Mouse (Mus musculus): ENCODE measurements around the gene Ube2k. TPM values are rescaled to one million over a fixed set of nuclear protein-coding genes. Genes with fewer than 3 reads are reported as not detected.

Gene Ube2k
- total and polyA plus RNA-seq, 3 experiments, result 52.9 to 231 TPM; not detected in 1

DNA sequence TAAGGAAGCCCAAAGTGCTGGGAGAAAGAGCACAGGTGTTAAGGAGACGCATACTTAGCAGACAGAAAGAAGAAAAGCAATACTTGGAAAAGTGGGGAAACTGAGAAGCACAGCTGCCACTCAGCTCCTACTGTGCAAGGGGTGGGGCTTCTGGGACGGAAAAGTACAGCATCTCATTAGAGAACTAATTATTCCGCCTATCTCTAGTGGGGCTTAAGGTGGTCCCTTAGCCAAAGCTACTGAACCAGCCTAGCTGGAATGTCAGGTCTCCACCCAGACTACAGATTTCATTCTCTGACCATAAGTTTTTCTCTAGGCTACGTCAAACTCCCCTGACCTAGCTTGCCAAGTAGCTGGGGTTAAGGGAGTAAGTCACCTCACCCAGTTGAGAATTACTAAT lies 2.5 kb upstream of the Ube2k start:
- Histone ChIP-seq H3K36me3 (ENCODE audit: control insufficient read depth in 1 of 2, insufficient read depth in 2 of 2, low read length in 2 of 2) (peaks cover 0 to 22% of the 10 kb centered on the region in 2 experiments; a peak in 2 of 4 replicates), H3K79me2 (ENCODE audit: control insufficient read depth, insufficient read depth, low read length, poor library complexity) (peaks cover 23% of the 10 kb centered on the region), H3K27ac (ENCODE audit: control insufficient read depth, low read depth, low read length) (no peak overlapping the region), H3K9me3 (replicated peaks; ENCODE audit: insufficient read depth, low read length) (no peaks in the 10 kb centered on the region), H3K4me3 (ENCODE audit: control insufficient read depth in 1 of 2, insufficient read depth in 1 of 2, low read depth in 2 of 2, low read length in 2 of 2) (no peak overlapping the region), H3K27me3 (ENCODE audit: control insufficient read depth in 1 of 2, insufficient read depth in 2 of 2, low read length in 2 of 2) (no peaks in the 10 kb centered on the region), H3K9ac (ENCODE audit: control insufficient read depth, low read depth, low read length, poor library complexity, severe bottlenecking) (no peak overlapping the region), H3K4me1 (ENCODE audit: control insufficient read depth in 1 of 2, insufficient read depth in 2 of 2, low read length in 2 of 2) (peaks cover 4 to 14% of the 10 kb centered on the region in 2 experiments; a peak in 3 of 4 replicates)
- DNase-seq (ENCODE audit: low read depth, low spot score), result no peak
- TF ChIP-seq RAD21 (IDR thresholded peaks at IDR 0.05; ENCODE audit: low read depth, low read length) (no peak), RCOR1 (IDR thresholded peaks at IDR 0.05; ENCODE audit: low read depth, low read length) (no peak), GATA1 (IDR thresholded peaks at IDR 0.05; ENCODE audit: low read depth, low read length) (no peak), MYC (IDR thresholded peaks at IDR 0.05; ENCODE audit: low read depth, low read length) (no peak), ETS1 (IDR thresholded peaks at IDR 0.05; ENCODE audit: low read depth, low read length) (no peak), TCF12 (IDR thresholded peaks at IDR 0.05; ENCODE audit: low read depth, low read length) (no peak), ZC3H11A (IDR thresholded peaks at IDR 0.05; ENCODE audit: low read depth, low read length) (no peak), NELFE (IDR thresholded peaks at IDR 0.05; ENCODE audit: low read depth, low read length) (no peak), JUND (IDR thresholded peaks at IDR 0.05; ENCODE audit: low read depth, low read length) (no peak), NRF1 (IDR thresholded peaks at IDR 0.05; ENCODE audit: insufficient read depth, low read depth, low read length, poor library complexity, severe bottlenecking) (no peak), SMC3 (IDR thresholded peaks at IDR 0.05; ENCODE audit: low read depth, low read length) (no peak), HCFC1 (IDR thresholded peaks at IDR 0.05; ENCODE audit: low read depth, low read length) (no peak), POLR2AphosphoS2 (IDR thresholded peaks at IDR 0.05; ENCODE audit: low read length) (no peak), ZKSCAN1 (IDR thresholded peaks at IDR 0.05; ENCODE audit: low read depth, low read length) (no peak)

DNA sequence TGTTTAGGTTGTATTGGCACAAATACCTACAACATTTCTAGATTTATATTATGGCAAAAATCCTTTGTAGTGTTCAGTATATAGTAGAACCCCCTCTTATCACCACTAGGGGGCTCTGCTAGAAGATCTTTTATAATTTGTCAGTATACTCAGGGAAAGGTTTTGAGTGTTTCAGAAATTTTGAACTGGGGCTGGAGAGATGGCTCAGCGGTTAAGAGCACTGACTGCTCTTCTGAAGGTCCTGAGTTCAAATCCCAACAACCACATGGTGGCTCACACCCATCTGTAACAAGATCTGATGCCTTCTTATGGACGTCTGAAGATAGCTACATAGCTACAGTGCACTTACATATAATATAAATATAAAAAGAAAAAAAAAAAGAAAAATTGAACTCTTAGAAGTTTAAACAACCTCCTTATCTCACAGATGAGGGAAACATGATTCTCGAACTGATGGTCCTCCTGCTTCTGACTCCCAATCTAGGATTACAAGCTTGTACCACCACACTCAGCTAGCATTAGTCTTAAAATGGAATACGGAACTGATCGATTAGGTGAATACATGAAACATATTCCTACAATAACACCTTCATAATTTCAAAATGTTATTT lies 1.5 kb upstream of the Ube2k start:
- DNase-seq (ENCODE audit: low read depth, low spot score), result peak; percentile 87
- H3K4me3 ChIP-seq (ENCODE audit: control insufficient read depth in 1 of 2, insufficient read depth in 1 of 2, low read depth in 2 of 2, low read length in 2 of 2), result peak overlapping the region; percentile 10 to 100

More for the DNA sequence above, 1.5 kb upstream of the Ube2k start:
- H3K27me3 ChIP-seq (ENCODE audit: control insufficient read depth in 1 of 2, insufficient read depth in 2 of 2, low read length in 2 of 2), result no peaks in the 10 kb centered on the region
- no peaks in the 10 kb centered on the region for H3K9me3 ChIP-seq (replicated peaks; ENCODE audit: insufficient read depth, low read length)
- H3K27ac ChIP-seq (ENCODE audit: control insufficient read depth, low read depth, low read length), result no peak overlapping the region
- H3K79me2 ChIP-seq (ENCODE audit: control insufficient read depth, insufficient read depth, low read length, poor library complexity), result peaks cover 32% of the 10 kb centered on the region
- H3K36me3 ChIP-seq (ENCODE audit: control insufficient read depth in 1 of 2, insufficient read depth in 2 of 2, low read length in 2 of 2), result peaks cover 0 to 24% of the 10 kb centered on the region in 2 experiments; a peak in 3 of 4 replicates
- TF ChIP-seq TBP (IDR thresholded peaks at IDR 0.05; ENCODE audit: low read depth, low read length) (peak; percentile 99), SIN3A (IDR thresholded peaks at IDR 0.05; ENCODE audit: low read length) (peak; percentile 70), GATA1 (IDR thresholded peaks at IDR 0.05; ENCODE audit: low read depth, low read length) (peak; percentile 50), ZC3H11A (IDR thresholded peaks at IDR 0.05; ENCODE audit: low read depth, low read length) (peak; percentile 59), ELF1 (IDR thresholded peaks at IDR 0.05; ENCODE audit: low read depth, low read length) (no peak), MAFK (IDR thresholded peaks at IDR 0.05; ENCODE audit: borderline replicate concordance, low read depth, low read length) (no peak), CTCF (IDR thresholded peaks at IDR 0.05 in 2 of 3, conservative IDR thresholded peaks at IDR 0.05 in 1 of 3; ENCODE audit: control insufficient read depth in 1 of 3, insufficient read depth in 1 of 3, low read depth in 2 of 3, low read length in 3 of 3, poor library complexity in 1 of 3, severe bottlenecking in 1 of 3) (peak in 2 of 3 experiments; percentile 50 to 73; a peak in 4 of 6 replicates), SMC3 (IDR thresholded peaks at IDR 0.05; ENCODE audit: low read depth, low read length) (peak; percentile 72), ZNF384 (IDR thresholded peaks at IDR 0.05; ENCODE audit: low read depth, low read length) (peak; percentile 71), NELFE (IDR thresholded peaks at IDR 0.05; ENCODE audit: low read depth, low read length) (no peak), HCFC1 (IDR thresholded peaks at IDR 0.05; ENCODE audit: low read depth, low read length) (peak; percentile 25; the same call in 1 of the 2 replicates), RAD21 (IDR thresholded peaks at IDR 0.05; ENCODE audit: low read depth, low read length) (peak; percentile 65)
- H3K9ac ChIP-seq (ENCODE audit: control insufficient read depth, low read depth, low read length, poor library complexity, severe bottlenecking), result peak overlapping the region; percentile 97; the same call in 1 of the 2 replicates
- peaks cover 3 to 14% of the 10 kb centered on the region in 2 experiments; a peak in 3 of 4 replicates for H3K4me1 ChIP-seq (ENCODE audit: control insufficient read depth in 1 of 2, insufficient read depth in 2 of 2, low read length in 2 of 2)
